Mouse (Mus musculus): ENCODE data around the gene Phf10. TPM values are rescaled to one million over a fixed set of nuclear protein-coding genes. Genes with fewer than 3 reads are reported as not detected.
"Not testable (repeated sequence)": the region's sequence is repeated elsewhere in the genome, so short reads cannot be mapped to it uniquely, and the experiment has no call there.

Phf10 gene
- 10 to 100 TPM; 45.6 to 49.7 (median 47.5) TPM for total RNA-seq (2022)

DNA sequence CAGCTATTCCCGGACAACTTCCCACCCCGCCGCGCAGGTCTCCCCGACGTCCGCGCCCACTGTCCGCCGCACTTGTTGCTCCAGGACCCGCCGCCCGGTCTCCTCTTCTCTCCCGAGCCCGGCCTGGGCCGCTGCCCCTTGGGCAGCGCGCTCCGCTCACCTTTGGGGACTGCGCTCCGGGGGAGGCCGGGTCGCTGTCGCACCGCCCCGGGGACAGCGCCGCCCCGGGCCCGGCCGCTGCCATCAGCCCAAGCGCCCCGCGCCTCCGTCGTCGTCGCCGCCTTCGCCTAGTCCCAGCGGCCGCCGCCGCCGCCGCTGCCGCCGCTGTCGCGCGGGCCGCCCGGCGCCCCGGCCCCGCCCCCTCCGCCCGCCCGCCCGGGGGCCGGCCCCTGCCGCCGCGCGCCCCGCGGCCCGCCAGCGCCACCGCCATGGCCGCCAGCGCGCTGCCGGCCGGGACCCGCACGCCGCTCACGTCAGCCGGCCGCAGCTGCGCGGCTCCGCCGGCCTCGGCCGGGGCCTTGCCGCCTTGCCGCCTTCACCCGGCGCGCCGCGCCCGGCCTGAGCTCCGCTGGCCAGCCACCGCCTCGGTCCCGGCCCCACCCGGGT lies at the start of gene Phf10:
Gene Phf10, minus strand, starts transcription at position 323 of the 606 bp plus-strand sequence.
- DNase-seq (ENCODE audit: low spot score), result not testable (repeated sequence)

GRCm38 (mm10) chr17:15009706-15010413 lies 48.8 kb upstream of the Phf10 start, which contains the start of gene Gm3435:
Gm3435 (plus strand) TSS chr17:15010176.
- DNase-seq (ENCODE audit: low spot score), result not testable (repeated sequence)

GRCm38 (mm10) chr17:15009088-15009487 lies 48.0 kb upstream of the Phf10 start:
- not testable (repeated sequence) for DNase-seq (ENCODE audit: low spot score)

DNA sequence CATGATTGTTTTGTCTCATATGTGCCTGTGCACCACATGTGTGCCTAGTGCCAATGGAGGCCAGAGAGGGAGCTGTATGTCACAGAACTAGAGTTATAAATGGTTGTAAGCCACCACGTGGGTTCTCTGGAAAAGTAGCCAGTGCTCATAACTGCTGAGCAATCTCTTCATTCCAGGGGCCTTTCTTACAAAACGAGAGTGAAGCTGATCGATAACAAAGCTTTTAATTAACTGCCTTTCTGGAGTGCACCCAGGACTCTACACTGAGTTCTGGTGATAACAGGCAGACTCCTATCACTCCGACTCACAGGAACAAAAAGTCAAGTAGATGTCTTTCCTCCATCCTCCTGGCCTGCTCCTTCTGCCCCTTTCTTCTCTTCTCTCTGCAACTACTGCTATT lies 39.0 kb upstream of the Phf10 start:
- not testable (repeated sequence) for DNase-seq (ENCODE audit: low spot score)

DNA sequence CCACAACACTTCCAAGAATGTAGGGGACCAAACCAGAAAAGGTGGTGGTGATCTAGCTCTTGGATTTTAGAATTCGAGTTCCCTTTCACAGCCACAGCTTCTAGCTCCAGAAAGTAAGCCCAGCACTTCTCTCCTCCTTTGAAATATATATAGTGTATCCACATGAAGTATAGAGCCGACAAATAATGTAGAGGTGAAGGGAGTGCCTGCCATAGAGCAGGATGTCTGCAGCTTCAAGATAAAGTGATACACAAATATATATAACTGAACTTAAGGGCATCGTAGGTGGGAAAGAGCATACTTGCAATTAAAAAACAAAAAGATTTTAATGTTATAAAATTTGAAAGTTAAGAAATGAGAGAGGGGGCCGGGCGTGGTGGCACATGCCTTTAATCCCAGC lies 33.1 kb upstream of the Phf10 start:
- DNase-seq (ENCODE audit: low spot score), result not testable (repeated sequence)

GRCm38 (mm10) chr17:14993139-14993832 lies 32.2 kb upstream of the Phf10 start:
- not testable (repeated sequence) for DNase-seq (ENCODE audit: low spot score)

GRCm38 (mm10) chr17:14992522-14993138 lies 31.6 kb upstream of the Phf10 start:
- not testable (repeated sequence) for DNase-seq (ENCODE audit: low spot score)

GRCm38 (mm10) chr17:14990116-14990702 lies 29.1 kb upstream of the Phf10 start:
- DNase-seq (ENCODE audit: low spot score), result not testable (repeated sequence)

DNA sequence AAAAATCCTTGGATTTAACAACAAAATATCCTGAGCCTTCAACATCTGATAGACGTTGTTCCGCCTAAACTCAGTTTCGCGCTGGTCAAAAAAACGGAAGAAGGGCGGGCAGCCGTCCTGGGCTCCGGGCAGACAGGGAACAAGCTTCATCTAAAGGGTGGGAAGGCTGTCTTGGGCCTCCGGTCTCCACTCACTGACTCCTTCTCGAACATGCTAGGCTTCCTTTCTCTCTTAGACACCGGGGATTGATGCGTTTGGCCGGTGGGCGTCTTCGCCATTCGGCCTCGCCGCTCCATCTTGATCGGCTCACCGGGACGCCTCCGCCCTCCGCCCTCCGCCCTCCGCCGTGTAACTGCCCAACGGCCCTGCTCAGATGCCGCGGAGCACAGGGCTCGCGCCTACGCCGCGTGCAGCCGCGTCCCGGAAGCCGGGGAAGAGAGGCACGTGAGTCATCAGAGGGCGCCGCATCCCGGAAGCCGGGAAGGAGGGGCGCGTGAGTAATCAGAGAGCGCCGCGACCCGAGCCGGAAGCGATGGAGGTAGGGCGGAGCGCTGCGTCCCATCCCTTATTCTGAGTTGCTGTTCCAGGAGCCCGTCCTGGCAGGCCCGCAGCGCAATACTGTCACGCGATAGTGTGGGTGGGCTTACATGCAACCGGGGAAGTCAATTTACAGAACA lies 17.4 kb upstream of the Phf10 start, which contains the start of the genes 9030025P20Rik and Gm3417:
Gene 9030025P20Rik, plus strand, starts transcription at position 107 of the 677 bp plus-strand sequence.
Gene Gm3417, minus strand, starts transcription at position 429 of the 677 bp plus-strand sequence.
- DNase-seq (ENCODE audit: low spot score), result not testable (repeated sequence)

DNA sequence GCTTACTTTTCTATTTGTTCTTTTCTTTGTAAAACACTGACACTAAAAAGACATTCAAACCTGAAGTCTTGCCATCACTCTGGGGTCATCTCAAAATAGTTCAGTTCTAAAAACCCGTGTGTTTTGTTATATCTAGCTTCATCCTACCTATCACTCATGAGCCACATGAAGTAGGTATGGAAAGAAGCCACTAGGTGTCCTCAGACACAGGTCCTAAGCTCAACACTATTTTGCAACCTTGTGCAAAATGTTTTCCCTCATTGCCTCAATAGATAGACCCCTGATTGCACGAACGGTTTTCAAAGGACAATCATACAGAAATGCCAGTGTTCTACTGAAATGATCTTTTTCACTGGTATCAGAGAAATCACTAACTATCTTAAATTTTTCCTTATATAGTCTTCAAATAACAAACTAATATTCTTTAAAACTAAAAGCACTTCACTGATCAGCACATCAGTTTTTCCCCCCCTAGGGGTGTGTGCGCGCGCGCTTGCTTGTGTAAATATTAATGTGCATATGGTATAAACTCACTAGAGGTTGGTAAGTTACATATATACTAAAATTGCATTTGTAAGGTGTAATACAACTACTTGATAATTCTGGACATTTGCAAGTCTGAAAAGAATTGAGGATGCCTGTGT lies 16.8 kb upstream of the Phf10 start:
- not testable (repeated sequence) for DNase-seq (ENCODE audit: low spot score)

GRCm38 (mm10) chr17:14968373-14968913 lies 7.4 kb upstream of the Phf10 start:
- DNase-seq (ENCODE audit: low spot score), result not testable (repeated sequence)

GRCm38 (mm10) chr17:14961557-14962154 lies 583 bp upstream of the Phf10 start:
- not testable (repeated sequence) for DNase-seq (ENCODE audit: low spot score)

DNA sequence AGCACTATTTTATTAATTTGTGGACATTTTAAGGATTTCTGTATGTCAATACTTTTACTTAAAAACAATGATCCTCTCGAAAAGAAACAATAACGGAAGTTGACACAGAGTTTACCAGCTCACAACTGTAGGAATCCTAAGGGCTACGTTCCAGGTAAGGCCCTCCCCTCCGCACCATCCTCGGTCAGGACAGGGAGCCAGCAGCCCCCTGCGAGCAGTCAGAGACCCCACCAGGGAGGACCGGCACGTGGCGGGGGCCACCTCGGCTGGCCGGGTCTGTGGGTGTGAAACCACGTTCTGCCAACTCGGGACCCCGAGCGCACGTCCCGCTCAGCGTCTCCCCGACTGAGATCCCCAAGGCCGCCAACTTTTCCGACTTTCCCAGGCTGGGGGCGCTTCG lies 553 bp downstream of the Phf10 start:
- DNase-seq (ENCODE audit: low spot score), result no peak

DNA sequence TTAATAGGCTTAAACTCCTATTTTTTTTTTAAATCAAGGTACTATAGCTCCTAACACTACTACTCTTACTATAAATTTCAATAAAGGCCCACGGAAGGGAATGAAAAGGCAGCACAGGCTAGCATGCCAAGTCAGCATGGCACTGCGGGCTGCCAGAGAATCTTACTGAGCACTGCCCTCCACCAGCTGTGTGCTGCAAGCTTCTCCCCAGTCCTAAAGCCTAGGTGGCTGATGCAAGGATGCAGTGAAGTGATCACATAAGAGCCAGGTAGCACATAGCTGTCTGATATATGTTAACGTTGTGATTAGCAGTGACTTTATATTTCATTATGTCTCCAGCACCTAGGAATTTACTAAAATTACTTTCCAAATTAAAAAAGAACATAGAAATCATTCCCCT lies 1.1 kb downstream of the Phf10 start:
- no peak for DNase-seq (ENCODE audit: low spot score)

GRCm38 (mm10) chr17:14958686-14959327 lies 2.3 kb downstream of the Phf10 start:
- DNase-seq (ENCODE audit: low spot score), result no peak

GRCm38 (mm10) chr17:14953452-14953851 lies 7.6 kb downstream of the Phf10 start:
- DNase-seq (ENCODE audit: low spot score), result no peak

DNA sequence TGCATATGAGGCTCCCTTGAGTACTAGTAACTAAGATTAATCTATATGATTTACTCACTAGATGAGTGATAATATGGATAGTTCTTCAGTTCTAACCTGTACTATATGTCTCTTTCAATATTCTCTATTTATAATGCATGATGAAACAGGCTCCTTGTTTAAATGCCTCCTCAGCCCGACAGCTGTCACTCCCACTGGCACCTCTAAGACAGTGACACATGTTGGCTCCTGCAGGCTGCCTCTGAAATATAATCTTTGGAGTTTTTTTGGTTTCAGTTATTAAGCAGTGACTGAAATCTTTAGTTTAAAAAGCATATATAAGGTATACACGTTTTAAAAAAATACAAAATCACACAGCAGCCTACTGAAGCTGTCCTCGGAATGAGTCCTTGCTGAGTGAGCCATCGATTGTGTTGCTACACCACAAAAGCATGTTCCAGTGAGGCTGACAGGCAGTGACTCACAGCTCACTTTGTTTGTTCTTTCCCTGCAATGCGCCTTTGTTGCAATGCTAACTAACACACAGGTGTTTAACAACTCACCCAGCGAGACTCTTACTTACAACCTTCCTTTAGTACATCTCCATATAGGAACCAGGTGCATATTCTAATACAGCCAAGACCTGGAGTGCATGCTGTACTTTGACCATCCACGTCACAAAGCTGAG lies 11.8 kb downstream of the Phf10 start:
- DNase-seq (ENCODE audit: low spot score), result no peak

DNA sequence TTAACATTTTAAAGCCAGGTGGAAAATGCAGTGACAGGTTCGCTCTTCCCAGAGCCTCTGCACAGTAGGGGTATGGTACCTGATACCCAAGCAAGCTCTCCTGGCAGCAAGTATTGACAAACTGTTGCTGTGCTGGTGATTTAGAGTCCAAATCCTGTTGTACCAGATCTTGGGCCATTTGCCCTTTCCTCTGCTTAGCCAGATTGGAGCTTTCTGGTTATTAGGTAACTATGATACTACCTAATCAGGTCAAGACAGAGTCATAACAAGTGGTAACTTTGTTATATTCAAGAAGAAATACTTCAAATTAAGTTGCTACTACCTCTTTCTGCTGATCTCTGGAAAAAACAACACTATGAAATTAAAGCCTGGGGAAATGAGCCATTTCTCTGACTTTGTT lies 16.5 kb downstream of the Phf10 start:
- DNase-seq (ENCODE audit: low spot score), result no peak

- no peak for DNase-seq (ENCODE audit: low spot score)
These were observed 17.4 kb downstream of the Phf10 start for GRCm38 (mm10) chr17:14943729-14944059.

All from heart, adult 8-10 months (tissue).